Mouse (Mus musculus) right cerebral cortex, postnatal 14 days (tissue): ENCODE measurements around the gene Gm42906.

ENCODE experiments used
- DNase-seq: peaks from one replicate; pipeline ENCODE4 v3.0.0; 2022

Gm42906 gene

DNA sequence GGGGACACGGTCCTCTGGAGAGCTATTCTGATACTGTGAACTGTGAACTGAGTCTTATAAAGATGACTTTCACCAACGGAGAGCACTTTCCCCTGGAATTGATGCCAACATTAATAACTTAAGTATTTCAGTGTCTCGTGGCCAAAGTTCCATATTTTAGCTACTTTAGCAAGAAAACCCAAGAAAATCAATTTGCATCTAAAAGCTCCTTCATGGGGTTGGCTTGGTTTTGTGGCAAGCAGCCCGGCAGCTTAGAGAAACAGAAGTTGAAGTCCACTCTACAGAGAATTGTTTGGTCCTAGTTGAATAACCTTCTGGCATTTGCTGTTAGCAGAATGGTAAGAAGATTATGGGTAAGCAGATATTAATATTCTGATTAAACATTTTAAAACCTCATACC, 196.6 kb downstream of the Gm42906 start:
- DNase-seq = no peak

DNA sequence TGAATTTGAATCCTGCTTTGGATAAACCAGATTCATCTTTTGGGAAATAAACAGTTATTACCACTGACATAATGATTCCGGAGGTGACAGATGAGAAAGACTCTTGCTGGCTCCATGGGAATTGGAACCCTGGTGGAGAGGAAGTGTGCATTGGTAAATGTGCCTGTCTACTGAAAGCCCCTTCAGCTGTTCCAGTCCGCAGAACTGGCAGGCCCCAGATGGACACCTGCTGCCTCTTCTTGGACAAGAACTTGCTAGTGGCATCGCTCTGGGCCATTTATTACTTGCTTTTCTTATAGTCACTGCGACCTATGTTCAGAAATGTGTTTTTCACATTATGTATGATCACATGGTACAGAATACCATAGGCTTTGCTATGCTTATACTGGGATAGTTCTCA, 197.5 kb downstream of the Gm42906 start:
- DNase-seq = no peak

DNA sequence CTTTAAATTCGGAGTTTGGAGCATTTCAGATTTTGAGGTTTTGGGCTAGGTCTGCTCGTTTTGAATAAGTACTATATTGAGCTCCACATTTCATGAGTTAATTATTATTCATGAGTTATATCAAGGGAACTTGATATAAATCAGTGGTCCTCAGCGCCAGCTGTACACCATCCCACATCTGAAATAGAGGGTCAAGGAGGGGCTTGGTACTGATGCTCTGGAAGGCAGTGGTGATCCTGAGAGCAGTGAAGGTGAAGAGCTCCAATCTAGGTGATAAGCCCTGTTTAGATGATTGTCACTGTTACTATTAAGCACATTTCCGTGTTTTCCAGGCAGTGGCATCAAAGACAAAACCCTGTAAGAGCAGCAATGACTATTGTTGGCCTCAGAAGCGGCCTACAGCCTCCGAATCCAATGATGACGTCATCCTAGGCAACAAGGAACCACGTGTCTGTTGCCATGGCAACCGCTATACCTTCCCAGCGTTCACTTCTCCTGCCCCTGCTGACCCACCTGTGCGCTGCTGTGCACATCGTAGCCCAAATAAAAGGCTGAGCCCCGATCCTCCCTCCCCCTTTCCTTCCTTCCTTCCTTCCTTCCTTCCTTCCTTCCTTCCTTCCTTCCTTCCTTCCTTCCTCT, 199.5 kb downstream of the Gm42906 start:
- DNase-seq = no peak

DNA sequence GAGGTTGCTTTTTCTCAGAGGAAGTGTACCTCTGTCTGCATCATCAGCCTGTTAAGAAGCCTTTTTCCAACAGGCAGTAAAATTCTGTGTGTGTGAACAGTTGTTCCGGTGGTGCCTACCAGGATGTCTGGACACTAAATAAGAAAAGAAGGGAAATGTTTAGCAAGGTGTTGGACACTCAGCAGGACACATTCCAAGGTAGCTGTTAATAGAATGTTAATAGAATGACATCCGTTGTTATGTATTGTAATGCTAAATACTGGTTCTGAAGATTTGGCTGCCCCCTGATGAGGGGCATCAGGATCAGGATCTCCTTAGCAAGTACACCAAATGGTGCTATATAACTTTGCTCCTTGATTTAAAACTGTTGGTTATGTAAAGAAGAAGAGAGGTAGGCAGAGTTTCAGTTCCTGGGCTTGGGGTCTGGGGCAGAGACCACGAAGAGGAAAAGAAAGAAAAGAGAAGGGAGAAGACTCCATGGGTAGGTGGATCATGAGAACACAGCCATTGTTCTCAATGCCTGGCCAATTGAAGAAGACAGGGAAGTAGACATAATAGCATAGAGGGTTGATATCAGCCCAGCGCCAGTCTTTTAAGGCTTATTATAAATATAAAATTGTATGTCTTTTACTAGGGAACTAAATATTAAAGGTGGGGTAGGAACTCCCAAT, 204.1 kb downstream of the Gm42906 start:
- no peak for DNase-seq

DNA sequence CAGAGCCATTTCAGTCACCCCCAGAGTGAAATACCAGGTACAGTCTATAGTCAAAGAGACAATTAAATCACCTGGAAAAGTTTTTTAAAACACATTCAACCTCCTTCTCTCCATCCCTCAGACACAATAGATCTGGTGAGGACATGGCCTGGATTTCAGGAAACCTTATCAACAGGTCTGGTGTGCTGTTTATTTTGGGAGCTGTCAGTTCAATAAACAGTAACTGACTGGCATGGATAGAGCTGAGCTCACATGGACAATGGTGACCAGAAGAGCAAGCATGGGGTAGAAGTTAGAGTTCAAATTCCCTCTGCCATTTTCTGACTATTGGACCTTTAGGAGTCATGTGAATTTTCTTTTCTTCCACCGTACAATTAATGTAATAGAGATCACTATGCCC, 205.2 kb downstream of the Gm42906 start:
- DNase-seq = no peak

DNA sequence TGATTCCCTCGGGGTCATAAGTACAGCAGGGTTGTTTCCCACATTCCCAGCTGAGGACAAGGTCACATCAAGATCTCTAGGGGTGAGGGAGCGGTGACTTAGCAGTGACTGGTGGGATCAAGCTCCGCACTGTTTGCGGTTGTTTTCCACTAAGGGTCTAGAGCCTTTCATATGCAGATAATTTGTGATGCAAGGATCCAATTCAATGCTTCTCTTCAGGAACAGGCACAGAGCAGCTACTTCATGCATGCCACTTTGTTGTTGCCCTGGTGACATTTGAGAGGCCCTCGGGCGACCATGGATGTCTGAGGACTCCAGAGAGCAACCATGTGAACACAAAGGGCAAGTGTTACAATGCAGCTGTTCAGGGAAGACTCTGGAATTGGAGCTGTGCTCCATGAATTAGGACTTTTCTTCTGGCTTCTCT, 209.3 kb downstream of the Gm42906 start:
- no peak for DNase-seq

DNA sequence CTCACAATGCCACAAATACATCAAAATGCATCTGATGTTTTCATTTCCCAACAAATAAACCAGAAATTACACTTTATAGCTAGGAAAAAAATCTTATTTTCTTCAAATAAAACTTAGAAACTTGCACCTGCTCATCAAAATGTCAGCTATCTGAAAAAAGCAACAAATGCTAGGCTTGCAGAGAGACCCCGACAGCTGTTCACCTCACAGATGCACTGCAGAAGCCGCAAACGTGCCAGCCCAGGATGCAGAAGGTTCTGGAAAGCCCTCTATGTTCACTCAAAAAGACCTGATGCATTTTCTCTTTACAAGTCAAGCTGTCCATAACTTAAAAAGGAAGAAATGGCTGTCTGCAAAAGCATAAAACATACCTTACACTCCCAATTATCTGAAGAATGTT, 214.9 kb downstream of the Gm42906 start:
- no peak for DNase-seq

DNA sequence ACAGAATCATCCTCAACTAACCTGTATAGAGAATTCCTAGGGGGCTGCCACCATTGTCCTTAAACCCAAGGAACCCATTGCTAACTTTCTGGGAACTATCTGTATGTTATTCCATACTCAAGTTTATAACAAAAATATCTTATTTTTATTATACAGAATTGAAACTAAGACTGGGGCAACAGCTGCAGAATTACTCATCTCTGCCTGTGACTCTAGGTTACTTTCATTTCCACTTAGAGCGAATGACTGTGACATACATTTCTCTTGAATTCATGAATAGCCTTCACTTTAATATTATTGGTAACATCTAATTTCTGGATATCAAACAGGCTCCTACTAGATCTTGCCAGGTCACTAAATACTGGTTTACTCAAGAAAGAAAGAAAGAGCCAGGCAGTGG, 217.1 kb downstream of the Gm42906 start:
- DNase-seq = no peak

DNA sequence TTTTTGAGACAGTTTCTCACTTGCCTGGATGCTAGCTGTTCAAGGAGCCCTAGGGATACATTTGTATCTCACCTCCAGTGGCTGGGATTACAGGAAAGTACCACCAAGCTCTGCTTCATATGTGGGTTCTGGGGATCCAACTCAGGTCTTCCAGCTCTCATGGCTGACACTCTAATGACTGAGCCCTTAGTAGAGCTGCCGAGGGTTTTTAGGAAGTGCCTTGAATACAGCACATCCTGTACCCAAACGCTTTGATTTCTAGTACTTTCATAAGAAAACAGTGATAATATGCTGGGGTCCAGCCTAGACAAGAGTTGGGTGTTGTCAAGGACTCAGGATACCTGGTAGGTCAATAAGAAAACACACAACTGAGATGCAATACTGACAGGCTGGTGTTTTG, 217.9 kb downstream of the Gm42906 start:
- no peak for DNase-seq

DNA sequence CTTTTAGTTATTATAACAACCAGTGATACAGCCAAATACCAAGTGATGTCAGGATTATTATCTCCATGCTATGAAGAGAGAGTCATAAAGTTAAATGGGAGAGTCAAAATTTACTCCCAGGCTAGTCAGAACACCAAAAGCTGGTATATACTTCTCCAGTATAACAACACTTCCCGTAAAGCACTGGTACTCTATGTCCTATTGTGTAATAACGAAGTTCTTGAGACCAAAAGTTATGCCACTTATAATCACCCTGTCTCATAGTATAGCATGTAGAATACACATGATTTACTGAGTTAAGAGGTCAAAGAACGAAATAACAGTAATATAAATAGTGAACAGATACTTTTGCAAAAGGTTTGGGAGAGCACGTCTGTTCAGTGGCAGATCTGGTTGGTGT, 222.9 kb downstream of the Gm42906 start:
- no peak for DNase-seq

DNA sequence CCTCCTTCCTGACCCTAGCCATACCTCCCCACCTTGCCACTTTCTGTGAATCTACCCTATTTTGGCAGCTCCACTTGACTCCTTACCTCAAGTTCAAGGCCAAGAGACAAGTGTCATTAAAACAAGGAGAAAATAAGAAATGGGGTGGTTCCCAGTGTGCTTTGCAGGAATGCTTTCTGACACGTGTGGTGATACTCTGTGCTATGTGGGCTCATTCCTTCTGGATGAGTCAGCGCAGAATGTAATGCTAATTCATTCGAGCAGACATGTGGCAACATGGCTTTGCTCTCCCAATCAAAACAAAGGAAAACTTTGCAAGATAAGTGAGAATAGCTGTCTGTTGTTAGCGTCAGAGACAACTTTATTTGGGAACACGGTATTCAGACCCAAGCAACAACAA, 225.0 kb downstream of the Gm42906 start:
- DNase-seq = no peak

DNA sequence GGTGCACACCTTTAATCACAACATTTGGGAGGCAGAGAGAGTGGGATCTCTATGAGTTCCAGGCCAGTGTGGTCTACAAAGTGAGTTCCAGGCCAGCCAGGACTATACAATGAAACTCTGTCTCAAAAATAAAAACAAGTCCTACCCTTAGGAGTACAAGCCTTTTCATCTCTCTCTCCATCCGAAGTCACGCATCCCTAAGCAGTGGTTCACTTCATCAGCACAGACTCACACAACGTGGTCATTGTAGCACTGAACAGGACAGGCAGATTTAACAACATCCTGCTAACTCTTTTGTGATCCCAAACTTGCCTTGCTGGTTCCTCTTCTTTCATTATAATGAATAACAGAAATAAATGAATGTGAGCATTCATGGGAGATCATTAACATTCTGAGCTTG, 226.7 kb downstream of the Gm42906 start:
- no peak for DNase-seq

DNA sequence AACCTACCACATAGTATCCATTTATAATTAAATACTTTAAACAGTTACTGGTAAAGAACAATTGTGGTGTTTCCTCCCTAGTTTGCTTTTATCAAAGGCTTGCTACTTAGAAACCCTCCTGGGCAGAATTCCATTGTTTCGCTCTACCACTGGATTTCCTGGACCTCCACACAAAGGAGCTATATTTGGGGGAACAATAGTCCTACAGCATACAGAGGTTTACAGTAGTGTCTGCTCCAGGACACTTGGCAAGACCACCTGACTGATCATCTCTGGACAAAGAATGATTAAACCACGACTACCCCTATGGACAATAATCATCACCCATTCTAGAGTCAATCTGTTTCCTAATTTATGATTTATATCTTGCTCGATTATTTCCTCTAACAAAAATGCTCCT, 228.7 kb downstream of the Gm42906 start:
- DNase-seq = no peak

DNA sequence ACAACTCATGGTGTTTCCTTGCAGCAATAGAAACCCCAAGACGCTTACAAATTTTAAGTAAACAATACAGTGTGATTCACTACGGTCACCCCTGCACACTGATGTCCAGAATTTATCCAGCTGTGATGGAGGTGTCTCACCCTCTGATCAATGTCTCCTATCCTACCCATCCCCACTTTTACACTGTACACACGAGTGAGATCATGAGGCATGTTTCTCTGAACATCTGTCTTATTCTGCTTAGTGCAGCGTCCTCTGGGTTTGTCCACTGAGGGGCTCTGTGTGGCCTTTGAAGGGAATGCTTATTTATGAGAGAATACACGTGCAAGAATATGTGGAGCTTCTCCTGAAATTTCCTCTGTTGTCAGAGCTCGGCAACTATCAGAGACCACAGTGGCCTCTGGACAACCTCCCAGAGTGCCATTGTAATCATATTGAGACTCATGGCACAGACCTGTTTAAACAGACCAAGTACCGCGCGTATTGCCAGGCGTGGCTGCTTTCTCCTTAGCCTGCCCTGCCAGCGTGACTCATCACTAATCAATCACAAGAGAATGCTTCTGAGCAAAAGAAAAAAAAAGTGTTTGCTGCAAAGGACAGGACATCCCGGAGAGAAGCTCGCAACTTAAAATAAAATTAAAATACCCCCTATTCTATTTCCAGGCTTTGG, 231.2 kb downstream of the Gm42906 start:
- DNase-seq = no peak

DNA sequence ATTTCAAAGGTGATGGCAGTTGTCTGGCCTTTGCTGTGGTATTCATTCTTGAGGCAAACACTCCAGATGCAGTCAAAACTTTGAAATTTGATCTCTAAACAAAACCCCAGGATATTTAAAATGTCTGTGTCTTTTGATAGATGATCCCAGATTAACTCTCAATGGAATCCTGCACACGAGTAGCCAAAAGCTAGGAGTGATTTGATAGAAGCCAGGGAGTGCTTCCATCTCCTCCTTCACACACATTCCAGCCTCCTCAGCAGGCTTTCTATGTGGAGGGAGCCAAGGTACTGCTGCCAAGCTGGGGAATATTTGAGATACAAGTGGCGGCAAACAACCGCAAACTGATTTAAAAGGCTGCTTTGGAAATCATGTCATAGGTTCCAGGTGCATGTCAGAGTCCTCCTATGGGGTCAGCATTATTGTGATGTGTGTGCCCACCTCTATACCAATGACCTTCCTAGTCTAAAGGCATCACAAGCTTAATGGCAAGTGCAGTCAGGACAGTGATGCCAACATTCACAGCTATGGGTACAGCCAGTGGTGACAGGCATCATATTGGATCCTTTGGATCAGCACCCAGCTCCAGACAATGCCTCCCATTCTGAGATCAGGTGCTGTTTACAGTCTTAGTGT, 234.0 kb downstream of the Gm42906 start:
- no peak for DNase-seq

DNA sequence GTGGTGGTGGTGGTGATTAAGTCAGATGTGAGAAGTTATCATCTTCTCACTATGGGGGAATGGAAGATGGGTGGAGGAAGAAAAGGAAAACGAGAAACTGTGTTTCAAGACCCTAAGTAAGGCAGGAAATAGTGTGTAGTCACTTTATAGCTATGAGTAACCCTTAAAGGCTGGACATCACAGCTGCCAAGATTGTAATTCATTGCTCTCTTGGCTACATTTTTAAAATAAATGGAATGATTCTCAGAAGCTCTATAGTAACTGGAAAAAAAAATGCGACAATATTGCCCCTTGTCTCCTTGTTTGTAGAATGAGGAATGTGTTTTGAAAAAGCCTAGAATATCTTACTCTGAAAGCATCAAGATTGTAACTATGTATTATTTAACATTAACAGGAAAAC, 235.7 kb downstream of the Gm42906 start:
- no peak for DNase-seq

DNA sequence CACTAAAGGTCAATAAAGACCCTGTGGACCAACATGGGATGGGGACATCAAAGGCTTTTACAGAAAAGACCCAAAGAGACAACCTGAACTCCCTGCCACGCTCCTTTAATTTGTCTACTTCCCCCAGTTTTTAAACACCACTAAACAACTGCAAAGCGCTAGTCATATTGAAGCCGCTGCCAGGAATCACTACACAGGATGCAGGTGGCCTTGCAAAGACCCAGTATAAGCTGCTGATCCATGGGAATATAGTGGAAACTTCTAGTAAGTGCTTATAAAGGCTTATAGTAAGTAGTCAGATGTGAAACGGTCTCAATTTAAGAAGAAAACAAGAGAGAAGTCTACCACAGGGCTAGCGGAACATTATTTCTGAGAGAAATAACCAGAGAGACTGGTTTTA, 237.2 kb downstream of the Gm42906 start:
- no peak for DNase-seq

DNA sequence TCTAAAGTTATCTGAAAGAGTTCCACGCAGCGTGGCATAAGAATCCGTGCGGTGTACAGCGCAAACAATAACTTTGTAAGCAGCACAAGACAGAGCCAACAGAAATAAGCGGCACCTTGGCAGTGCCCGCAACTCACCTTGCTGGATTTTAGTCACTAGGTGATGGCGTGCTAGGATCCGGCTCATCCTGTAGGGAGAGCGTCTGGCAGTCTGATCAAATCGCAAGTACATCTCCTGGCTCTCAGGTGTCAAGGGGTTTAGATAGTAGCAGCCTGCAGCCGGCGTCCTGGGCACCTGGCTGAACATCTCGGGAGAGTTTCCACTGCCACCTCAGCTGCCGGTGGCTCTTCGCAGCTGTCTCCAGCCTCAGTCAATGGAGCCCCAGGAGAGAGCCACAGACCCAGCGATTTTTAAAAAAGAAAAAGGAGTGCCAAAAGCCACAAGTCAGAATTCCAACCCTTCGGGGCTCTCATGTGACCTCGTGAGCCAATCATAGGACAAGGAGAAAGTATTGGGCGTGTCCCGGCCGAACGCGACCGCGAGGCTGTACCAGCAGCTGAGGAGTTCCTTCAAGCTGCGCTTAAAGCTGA, 238.1 kb downstream of the Gm42906 start:
- DNase-seq = peak; percentile 23

DNA sequence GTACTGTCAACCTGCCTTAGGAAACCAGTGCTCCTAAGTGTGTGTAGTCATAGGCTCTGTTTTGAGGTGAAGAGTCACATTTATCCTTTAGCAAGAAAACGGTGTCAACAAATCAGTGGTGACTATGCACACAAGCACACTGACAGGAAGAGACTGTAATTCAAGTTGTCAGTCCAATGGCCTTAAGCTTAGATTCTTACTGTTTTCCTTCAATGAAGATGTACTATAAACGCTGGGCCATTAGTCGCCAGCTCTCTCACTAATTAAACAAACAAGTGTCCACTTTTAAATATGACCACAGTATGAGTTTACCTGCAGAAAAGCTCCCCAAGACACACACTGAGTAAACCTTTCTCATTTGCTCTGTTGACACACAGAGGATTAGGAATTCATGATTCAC, 238.6 kb downstream of the Gm42906 start:
- no peak for DNase-seq

DNA sequence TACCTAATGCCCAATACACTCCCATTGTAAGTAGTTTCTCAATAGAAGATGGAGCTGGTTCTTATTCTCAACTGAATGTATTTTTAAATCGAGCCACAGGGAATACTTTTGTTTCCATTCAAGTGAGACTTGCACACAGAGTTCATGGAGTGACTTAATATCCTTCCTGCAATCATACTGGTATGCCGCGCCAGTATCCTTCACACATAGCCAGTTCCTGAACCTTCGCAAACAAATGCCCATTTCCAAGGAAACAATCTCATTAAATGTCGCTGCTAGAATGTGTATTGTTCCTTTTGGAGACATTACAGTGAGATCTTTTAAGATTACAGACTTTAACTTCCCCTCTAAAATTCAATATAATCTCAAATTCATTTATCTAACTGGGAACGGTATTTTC, 239.3 kb downstream of the Gm42906 start:
- no peak for DNase-seq

DNA sequence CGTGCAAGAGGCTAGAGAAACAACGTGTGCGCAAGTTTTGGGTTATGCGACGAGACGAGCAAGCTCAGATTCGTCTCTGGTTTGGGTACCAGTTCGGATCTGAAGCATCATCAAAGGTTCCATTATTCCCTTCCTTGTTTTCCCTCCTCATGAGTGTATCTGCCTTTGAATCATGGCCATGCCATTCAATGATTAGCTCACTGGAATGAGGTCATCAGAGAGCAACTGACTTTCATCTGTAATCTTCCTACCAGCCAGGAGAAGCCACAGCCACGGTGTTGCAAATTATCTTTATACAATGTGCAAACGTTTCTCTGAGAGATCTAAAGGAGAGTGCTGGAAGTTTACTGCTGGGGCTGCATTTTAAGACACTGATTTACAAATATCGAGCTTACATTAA, 240.6 kb downstream of the Gm42906 start:
- no peak for DNase-seq

DNA sequence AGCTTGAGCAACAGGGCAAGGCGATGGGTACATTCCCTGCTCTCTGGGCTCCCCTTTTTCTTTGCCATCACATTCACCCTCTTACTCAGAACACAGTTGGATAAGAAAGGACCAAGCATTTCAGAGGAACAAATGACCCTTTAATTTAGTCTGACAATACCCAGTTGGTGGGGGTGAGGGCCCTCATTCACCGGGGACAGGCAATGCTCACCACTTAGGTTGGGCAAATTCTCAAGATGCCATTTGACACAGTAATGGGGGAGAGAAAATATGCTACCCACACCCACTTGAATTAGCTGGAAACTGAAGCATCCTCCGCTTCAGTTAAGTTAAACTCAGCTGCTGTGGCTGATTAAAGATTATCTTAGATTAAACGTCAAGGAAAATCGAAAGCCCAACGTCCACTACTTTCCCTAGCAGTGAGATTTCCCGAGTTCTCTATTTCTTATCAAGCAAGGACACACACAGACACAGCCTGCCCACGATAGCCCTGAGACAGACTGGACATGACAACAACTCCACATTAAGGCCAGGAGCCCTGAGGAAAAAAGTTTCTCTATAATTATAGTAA, 242.6 kb downstream of the Gm42906 start:
- no peak for DNase-seq

DNA sequence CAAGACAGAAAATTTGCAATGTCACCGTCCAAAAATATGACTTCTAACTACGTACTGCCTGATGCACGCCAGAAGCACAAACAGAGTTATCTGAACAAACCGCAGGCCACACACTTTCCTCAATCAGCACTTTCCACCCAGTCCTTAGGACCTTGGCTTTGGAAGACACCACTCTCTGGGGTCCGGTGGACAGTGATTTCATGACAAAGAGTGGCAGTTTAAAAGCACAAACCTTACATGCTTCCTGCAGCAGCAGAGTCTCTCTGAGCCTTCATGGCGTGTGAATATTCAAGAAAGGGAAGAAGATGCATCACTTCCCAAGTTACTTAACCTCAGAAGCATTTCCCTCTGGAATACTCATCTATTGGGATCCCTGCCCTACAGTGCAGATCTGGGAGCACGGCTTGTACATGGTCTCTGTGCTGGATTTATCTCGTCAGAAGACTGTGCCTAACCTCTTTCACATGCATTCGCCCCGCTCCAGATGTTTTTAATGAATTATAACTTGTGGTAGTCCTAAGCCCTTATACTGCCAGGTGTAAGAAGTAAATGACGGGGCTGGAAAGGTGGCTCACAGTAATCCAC, 244.2 kb downstream of the Gm42906 start:
- no peak for DNase-seq
